Mouse (Mus musculus): ENCODE measurements around the gene Gpnmb.

- no peak for TF ChIP-seq CTCF (IDR thresholded peaks at IDR 0.05; ENCODE audit: borderline replicate concordance, insufficient read depth, low read length)
- no peak for TF ChIP-seq POLR2A (IDR thresholded peaks at IDR 0.05; ENCODE audit: low read depth, low read length)
Measured at GRCm38 (mm10) chr6:49031230-49031629, 5.1 kb upstream of the Gpnmb start.
